Mouse (Mus musculus): Measurements from ENCODE around the gene Luzp1. TPM values are rescaled to one million over a fixed set of nuclear protein-coding genes. Genes with fewer than 3 reads are reported as not detected.

Gene Luzp1
- 150 and 158 TPM in 2 replicates for polyA plus RNA-seq (2016; fragmentation: Nextera tagmentation; extraction: Ambion mirVana)

GRCm38 (mm10) chr4:136469371-136469903 is at the start of gene Luzp1:
Gene Luzp1 (plus strand): TSS chr4:136469761.
- peak within 1 kb of the TSS; percentile 99 for H3K27ac ChIP-seq (replicated peaks)
- peaks cover 20% of the 10 kb centered on the region for H3K27me3 ChIP-seq (replicated peaks; ENCODE audit: low read depth, poor library complexity, severe bottlenecking)
- no peaks in the 10 kb centered on the region for H3K9me3 ChIP-seq
- H3K36me3 ChIP-seq (replicated peaks) = no peaks in the 10 kb centered on the region
- peak; percentile 96 for DNase-seq (ENCODE audit: low spot score)
- peak within 1 kb of the TSS; percentile 99 for H3K4me3 ChIP-seq
- WGBS = 1% methylated on average over 36 of the region's 36 CpGs
- peaks cover 43% of the 10 kb centered on the region for H3K4me1 ChIP-seq

GRCm38 (mm10) chr4:136423224-136423623 is 46.3 kb upstream of the Luzp1 start, which contains the start of gene Htr1d:
Gene Htr1d (plus strand): TSS chr4:136423524.
- no peaks in the 10 kb centered on the region for H3K36me3 ChIP-seq (replicated peaks)
- no peaks in the 10 kb centered on the region for H3K9me3 ChIP-seq
- WGBS = 80% methylated on average over 9 of the region's 9 CpGs
- peaks cover 41% of the 10 kb centered on the region for H3K4me1 ChIP-seq
- no peak within 1 kb of the TSS; the same call in 1 of the 2 replicates for H3K27ac ChIP-seq (replicated peaks)
- peaks cover 96% of the 10 kb centered on the region for H3K27me3 ChIP-seq (replicated peaks; ENCODE audit: low read depth, poor library complexity, severe bottlenecking)
- DNase-seq (ENCODE audit: low spot score) = no peak
- peak within 1 kb of the TSS; percentile 67 for H3K4me3 ChIP-seq

GRCm38 (mm10) chr4:136424120-136424999 is 45.2 kb upstream of the Luzp1 start:
- Histone ChIP-seq H3K27ac (replicated peaks) (no peak overlapping the region; the same call in 1 of the 2 replicates), H3K27me3 (replicated peaks; ENCODE audit: low read depth, poor library complexity, severe bottlenecking) (peaks cover 94% of the 10 kb centered on the region), H3K4me3 (peak overlapping the region; percentile 67), H3K36me3 (replicated peaks) (no peaks in the 10 kb centered on the region), H3K4me1 (peaks cover 34% of the 10 kb centered on the region), H3K9me3 (no peaks in the 10 kb centered on the region)
- WGBS = 1% methylated on average over 70 of the region's 70 CpGs
- peak; percentile 51 for DNase-seq (ENCODE audit: low spot score)

- Histone ChIP-seq H3K36me3 (replicated peaks) (no peaks in the 10 kb centered on the region), H3K27ac (replicated peaks) (no peak overlapping the region; the same call in 1 of the 2 replicates), H3K9me3 (no peaks in the 10 kb centered on the region), H3K27me3 (replicated peaks; ENCODE audit: low read depth, poor library complexity, severe bottlenecking) (peaks cover 94% of the 10 kb centered on the region), H3K4me3 (peak overlapping the region; percentile 67), H3K4me1 (peaks cover 35% of the 10 kb centered on the region)
- DNase-seq (ENCODE audit: low spot score) = no peak
- 3% methylated on average over 15 of the region's 15 CpGs for WGBS
Measured at GRCm38 (mm10) chr4:136425000-136425288, 44.6 kb upstream of the Luzp1 start.

GRCm38 (mm10) chr4:136430609-136431375 is 38.8 kb upstream of the Luzp1 start:
- Histone ChIP-seq H3K9me3 (no peaks in the 10 kb centered on the region), H3K4me3 (no peak overlapping the region; the same call in 1 of the 2 replicates), H3K4me1 (peaks cover 19% of the 10 kb centered on the region), H3K27ac (replicated peaks) (peak overlapping the region; percentile 41; the same call in 1 of the 2 replicates), H3K36me3 (replicated peaks) (no peaks in the 10 kb centered on the region), H3K27me3 (replicated peaks; ENCODE audit: low read depth, poor library complexity, severe bottlenecking) (peaks cover 44% of the 10 kb centered on the region)
- no peak for DNase-seq (ENCODE audit: low spot score)
- WGBS = 42% methylated on average over 11 of the region's 11 CpGs

GRCm38 (mm10) chr4:136431376-136431693 is 38.2 kb upstream of the Luzp1 start:
- WGBS = under 1% methylated on average over 3 of the region's 3 CpGs
- DNase-seq (ENCODE audit: low spot score) = peak; percentile 75
- H3K4me1 ChIP-seq = peaks cover 19% of the 10 kb centered on the region
- H3K9me3 ChIP-seq = no peaks in the 10 kb centered on the region
- H3K27me3 ChIP-seq (replicated peaks; ENCODE audit: low read depth, poor library complexity, severe bottlenecking) = peaks cover 38% of the 10 kb centered on the region
- no peak overlapping the region for H3K4me3 ChIP-seq
- H3K36me3 ChIP-seq (replicated peaks) = no peaks in the 10 kb centered on the region
- H3K27ac ChIP-seq (replicated peaks) = no peak overlapping the region; the same call in 1 of the 2 replicates

- Histone ChIP-seq H3K9me3 (no peaks in the 10 kb centered on the region), H3K4me3 (no peak overlapping the region), H3K36me3 (replicated peaks) (no peaks in the 10 kb centered on the region), H3K27me3 (replicated peaks; ENCODE audit: low read depth, poor library complexity, severe bottlenecking) (peaks cover 18% of the 10 kb centered on the region), H3K4me1 (peaks cover 22% of the 10 kb centered on the region), H3K27ac (replicated peaks) (no peak overlapping the region)
- WGBS = 87% methylated on average over 4 of the region's 4 CpGs
- no peak for DNase-seq (ENCODE audit: low spot score)
Measured at GRCm38 (mm10) chr4:136434029-136434428, 35.5 kb upstream of the Luzp1 start.

- Histone ChIP-seq H3K4me1 (peaks cover 3% of the 10 kb centered on the region; the same call in 1 of the 2 replicates), H3K27me3 (replicated peaks; ENCODE audit: low read depth, poor library complexity, severe bottlenecking) (no peaks in the 10 kb centered on the region), H3K4me3 (no peak overlapping the region), H3K27ac (replicated peaks) (no peak overlapping the region), H3K9me3 (no peaks in the 10 kb centered on the region), H3K36me3 (replicated peaks) (no peaks in the 10 kb centered on the region)
- DNase-seq (ENCODE audit: low spot score) = no peak
- WGBS = 63% methylated on average over 4 of the region's 4 CpGs
Measured at GRCm38 (mm10) chr4:136439106-136439505, 30.5 kb upstream of the Luzp1 start.

GRCm38 (mm10) chr4:136441354-136442043 is 28.1 kb upstream of the Luzp1 start:
- 78% methylated on average over 15 of the region's 15 CpGs for WGBS
- no peak for DNase-seq (ENCODE audit: low spot score)
- Histone ChIP-seq H3K36me3 (replicated peaks) (no peaks in the 10 kb centered on the region), H3K27ac (replicated peaks) (no peak overlapping the region), H3K9me3 (no peaks in the 10 kb centered on the region), H3K4me1 (peaks cover 3% of the 10 kb centered on the region; the same call in 1 of the 2 replicates), H3K4me3 (no peak overlapping the region), H3K27me3 (replicated peaks; ENCODE audit: low read depth, poor library complexity, severe bottlenecking) (no peaks in the 10 kb centered on the region)

GRCm38 (mm10) chr4:136444561-136444960 is 25.0 kb upstream of the Luzp1 start:
- Histone ChIP-seq H3K4me1 (no peaks in the 10 kb centered on the region), H3K27me3 (replicated peaks; ENCODE audit: low read depth, poor library complexity, severe bottlenecking) (no peaks in the 10 kb centered on the region), H3K36me3 (replicated peaks) (no peaks in the 10 kb centered on the region), H3K27ac (replicated peaks) (no peak overlapping the region), H3K9me3 (no peaks in the 10 kb centered on the region), H3K4me3 (no peak overlapping the region)
- no peak for DNase-seq (ENCODE audit: low spot score)
- 79% methylated on average over 4 of the region's 4 CpGs for WGBS

GRCm38 (mm10) chr4:136449795-136450194 is 19.8 kb upstream of the Luzp1 start:
- no peak for DNase-seq (ENCODE audit: low spot score)
- WGBS = 90% methylated on average over 5 of the region's 5 CpGs
- H3K4me1 ChIP-seq = peaks cover under 1% of the 10 kb centered on the region; the same call in 1 of the 2 replicates
- H3K27me3 ChIP-seq (replicated peaks; ENCODE audit: low read depth, poor library complexity, severe bottlenecking) = no peaks in the 10 kb centered on the region
- H3K27ac ChIP-seq (replicated peaks) = no peak overlapping the region
- H3K36me3 ChIP-seq (replicated peaks) = no peaks in the 10 kb centered on the region
- no peaks in the 10 kb centered on the region for H3K9me3 ChIP-seq
- H3K4me3 ChIP-seq = no peak overlapping the region

- Histone ChIP-seq H3K4me1 (peaks cover 5% of the 10 kb centered on the region), H3K9me3 (no peaks in the 10 kb centered on the region), H3K27ac (replicated peaks) (no peak overlapping the region), H3K27me3 (replicated peaks; ENCODE audit: low read depth, poor library complexity, severe bottlenecking) (no peaks in the 10 kb centered on the region), H3K4me3 (no peak overlapping the region), H3K36me3 (replicated peaks) (no peaks in the 10 kb centered on the region)
- DNase-seq (ENCODE audit: low spot score) = no peak
- WGBS = 73% methylated on average over 4 of the region's 4 CpGs
Measured at GRCm38 (mm10) chr4:136450271-136450670, 19.3 kb upstream of the Luzp1 start.
